Mouse (Mus musculus) embryonic facial prominence, embryonic 14.5 days (tissue): ENCODE measurements at regions not wholly inside any gene's neighbourhood (a gene's known extent, or its start where the extent isn't known, plus 50 kb on each side); places are given as distances from the start of the nearest gene placed in this dataset.
A peak's percentile ranks its signal among the peaks of the same experiment; 100 is the strongest.

Experiments
- ATAC-seq: fragments of 200-750 bp; cut with Nextera tagmentation; 2 replicates; pipeline ENCODE4 v1.8.0; 2017; ENCODE audit warnings: low read depth, moderate number of reproducible peaks, moderate TSS enrichment
- DNase-seq: peaks from one replicate; pipeline ENCODE4 v3.0.0-alpha.2; 2015; ENCODE audit warnings: low spot score
- H3K27ac ChIP-seq: fragments of 300-500 bp; sonication (generic); replicated peaks from 2 replicates; pipeline ENCODE4 v1.5.1; 2014; ENCODE audit warnings: low read depth, mild to moderate bottlenecking, low read length, moderate library complexity
- H3K27me3 ChIP-seq: fragments of 300-500 bp; sonication (generic); replicated peaks from 2 replicates; pipeline ENCODE4 v1.6.1; 2014; ENCODE audit warnings: low read length; ENCODE audit not compliant: control insufficient read depth, insufficient read depth
- H3K36me3 ChIP-seq: fragments of 300-500 bp; sonication (generic); 2 replicates; pipeline ENCODE4 v1.6.1; 2014; ENCODE audit warnings: low read length, mixed read lengths; ENCODE audit not compliant: control insufficient read depth, insufficient read depth
- H3K4me1 ChIP-seq: fragments of 300-500 bp; sonication (generic); 2 replicates; pipeline ENCODE4 v1.6.1; 2014; ENCODE audit warnings: antibody characterized with exemption, low read length; ENCODE audit not compliant: control insufficient read depth, insufficient read depth
- H3K4me2 ChIP-seq: fragments of 300-500 bp; sonication (generic); 2 replicates; pipeline ENCODE4 v1.6.1; 2014; ENCODE audit warnings: low read depth, mild to moderate bottlenecking, low read length, moderate library complexity, mixed read lengths
- H3K4me3 ChIP-seq: fragments of 300-500 bp; sonication (generic); 2 replicates; pipeline ENCODE4 v1.5.1; 2014; ENCODE audit warnings: low read depth, mild to moderate bottlenecking, low read length
- H3K9ac ChIP-seq: fragments of 300-500 bp; sonication (generic); 2 replicates; pipeline ENCODE4 v1.6.1; 2014; ENCODE audit warnings: low read depth, mild to moderate bottlenecking, low read length, moderate library complexity, mixed read lengths
- H3K9me3 ChIP-seq: fragments of 300-500 bp; sonication (generic); 2 replicates; pipeline ENCODE4 v1.6.1; 2016; ENCODE audit warnings: low read length; ENCODE audit not compliant: control insufficient read depth
- WGBS: fragments of 180-500 bp; shearing (Covaris S2); extraction: QIAGEN DNeasy Blood & Tissue Kit; methylation state at CpG from one replicate; pipeline ENCODE4 v1.1.7; 2014; 5-methylcytosine and 5-hydroxymethylcytosine counted together

GRCm38 (mm10) chr14:33820541-33821260, 102.7 kb upstream of the Gdf10 start:
- H3K27me3 ChIP-seq: no peaks in the 10 kb centered on the region
- H3K36me3 ChIP-seq: no peaks in the 10 kb centered on the region
- H3K9ac ChIP-seq: no peak overlapping the region
- H3K4me2 ChIP-seq: no peak overlapping the region
- WGBS: 84% methylated on average over 14 of the region's 14 CpGs
- ATAC-seq: no peak; the same call in 1 of the 2 replicates
- H3K4me1 ChIP-seq: peaks cover 10% of the 10 kb centered on the region
- H3K4me3 ChIP-seq: no peak overlapping the region
- H3K9me3 ChIP-seq: no peaks in the 10 kb centered on the region
- no peak overlapping the region for H3K27ac ChIP-seq
- peak; percentile 32 for DNase-seq

GRCm38 (mm10) chr14:33821436-33821835, 102.0 kb upstream of the Gdf10 start:
- H3K36me3 ChIP-seq: no peaks in the 10 kb centered on the region
- no peak overlapping the region for H3K9ac ChIP-seq
- H3K27me3 ChIP-seq: no peaks in the 10 kb centered on the region
- 62% methylated on average over 7 of the region's 7 CpGs for WGBS
- no peak overlapping the region for H3K27ac ChIP-seq
- H3K9me3 ChIP-seq: no peaks in the 10 kb centered on the region
- DNase-seq (peak; percentile 67), ATAC-seq (peak; percentile 46; the same call in 1 of the 2 replicates)
- H3K4me1 ChIP-seq: peaks cover 10% of the 10 kb centered on the region
- no peak overlapping the region for H3K4me2 ChIP-seq
- no peak overlapping the region for H3K4me3 ChIP-seq

- H3K4me1 ChIP-seq: peaks cover 10% of the 10 kb centered on the region
- H3K9ac ChIP-seq: no peak overlapping the region
- peak; percentile 90 for ATAC-seq
- DNase-seq: peak; percentile 86
- WGBS: 21% methylated on average over 11 of the region's 11 CpGs
- H3K4me2 ChIP-seq: 0 out of 2 replicates have a peak overlapping the region, but pooled peaks have one; percentile 19
- H3K9me3 ChIP-seq: no peaks in the 10 kb centered on the region
- H3K36me3 ChIP-seq: no peaks in the 10 kb centered on the region
- H3K27ac ChIP-seq: peak overlapping the region; percentile 67
- no peaks in the 10 kb centered on the region for H3K27me3 ChIP-seq
- no peak overlapping the region for H3K4me3 ChIP-seq
These were observed 98.9 kb upstream of the Gdf10 start for GRCm38 (mm10) chr14:33824421-33824874.

- ATAC-seq (no peak), DNase-seq (peak; percentile 51)
- Histone ChIP-seq H3K4me1 (peaks cover 10% of the 10 kb centered on the region), H3K36me3 (no peaks in the 10 kb centered on the region), H3K4me2 (no peak overlapping the region), H3K27me3 (no peaks in the 10 kb centered on the region), H3K9ac (no peak overlapping the region), H3K4me3 (no peak overlapping the region), H3K9me3 (no peaks in the 10 kb centered on the region), H3K27ac (no peak overlapping the region)
- WGBS: 72% methylated on average over 12 of the region's 12 CpGs
These were observed 97.3 kb upstream of the Gdf10 start for GRCm38 (mm10) chr14:33826003-33826644.

GRCm38 (mm10) chr14:33832650-33833319, 90.6 kb upstream of the Gdf10 start:
- Histone ChIP-seq H3K4me1 (peaks cover 16% of the 10 kb centered on the region), H3K27me3 (no peaks in the 10 kb centered on the region), H3K4me2 (no peak overlapping the region), H3K9me3 (no peaks in the 10 kb centered on the region), H3K4me3 (no peak overlapping the region), H3K36me3 (no peaks in the 10 kb centered on the region), H3K27ac (peak overlapping the region; percentile 61), H3K9ac (no peak overlapping the region)
- ATAC-seq: peak; percentile 62
- DNase-seq: peak; percentile 94
- WGBS: 40% methylated on average over 14 of the region's 14 CpGs

- Histone ChIP-seq H3K4me3 (no peak overlapping the region), H3K27me3 (no peaks in the 10 kb centered on the region), H3K9ac (no peak overlapping the region), H3K4me1 (peaks cover 16% of the 10 kb centered on the region), H3K36me3 (no peaks in the 10 kb centered on the region), H3K9me3 (no peaks in the 10 kb centered on the region), H3K27ac (no peak overlapping the region), H3K4me2 (no peak overlapping the region)
- DNase-seq (peak; percentile 36), ATAC-seq (no peak)
- 73% methylated on average over 10 of the region's 11 CpGs for WGBS
These were observed 87.0 kb upstream of the Gdf10 start for GRCm38 (mm10) chr14:33836341-33836740.

GRCm38 (mm10) chr14:33841821-33842220, 81.6 kb upstream of the Gdf10 start:
- no peaks in the 10 kb centered on the region for H3K9me3 ChIP-seq
- no peaks in the 10 kb centered on the region for H3K36me3 ChIP-seq
- ATAC-seq: no peak
- peak; percentile 27 for DNase-seq
- no peak overlapping the region for H3K4me3 ChIP-seq
- peaks cover 4% of the 10 kb centered on the region; the same call in 1 of the 2 replicates for H3K4me1 ChIP-seq
- no peak overlapping the region for H3K9ac ChIP-seq
- 51% methylated on average over 6 of the region's 6 CpGs for WGBS
- no peak overlapping the region; the same call in 1 of the 2 replicates for H3K27ac ChIP-seq
- no peak overlapping the region for H3K4me2 ChIP-seq
- H3K27me3 ChIP-seq: no peaks in the 10 kb centered on the region

GRCm38 (mm10) chr14:33853499-33853898, 69.9 kb upstream of the Gdf10 start:
- H3K9me3 ChIP-seq: no peaks in the 10 kb centered on the region
- no peaks in the 10 kb centered on the region for H3K36me3 ChIP-seq
- H3K4me3 ChIP-seq: no peak overlapping the region
- no peak for DNase-seq
- 60% methylated on average over 3 of the region's 3 CpGs for WGBS
- ATAC-seq: no peak
- H3K4me2 ChIP-seq: no peak overlapping the region
- H3K9ac ChIP-seq: no peak overlapping the region
- H3K27ac ChIP-seq: no peak overlapping the region
- H3K27me3 ChIP-seq: no peaks in the 10 kb centered on the region
- H3K4me1 ChIP-seq: no peaks in the 10 kb centered on the region
